In the genomic region with DNA sequence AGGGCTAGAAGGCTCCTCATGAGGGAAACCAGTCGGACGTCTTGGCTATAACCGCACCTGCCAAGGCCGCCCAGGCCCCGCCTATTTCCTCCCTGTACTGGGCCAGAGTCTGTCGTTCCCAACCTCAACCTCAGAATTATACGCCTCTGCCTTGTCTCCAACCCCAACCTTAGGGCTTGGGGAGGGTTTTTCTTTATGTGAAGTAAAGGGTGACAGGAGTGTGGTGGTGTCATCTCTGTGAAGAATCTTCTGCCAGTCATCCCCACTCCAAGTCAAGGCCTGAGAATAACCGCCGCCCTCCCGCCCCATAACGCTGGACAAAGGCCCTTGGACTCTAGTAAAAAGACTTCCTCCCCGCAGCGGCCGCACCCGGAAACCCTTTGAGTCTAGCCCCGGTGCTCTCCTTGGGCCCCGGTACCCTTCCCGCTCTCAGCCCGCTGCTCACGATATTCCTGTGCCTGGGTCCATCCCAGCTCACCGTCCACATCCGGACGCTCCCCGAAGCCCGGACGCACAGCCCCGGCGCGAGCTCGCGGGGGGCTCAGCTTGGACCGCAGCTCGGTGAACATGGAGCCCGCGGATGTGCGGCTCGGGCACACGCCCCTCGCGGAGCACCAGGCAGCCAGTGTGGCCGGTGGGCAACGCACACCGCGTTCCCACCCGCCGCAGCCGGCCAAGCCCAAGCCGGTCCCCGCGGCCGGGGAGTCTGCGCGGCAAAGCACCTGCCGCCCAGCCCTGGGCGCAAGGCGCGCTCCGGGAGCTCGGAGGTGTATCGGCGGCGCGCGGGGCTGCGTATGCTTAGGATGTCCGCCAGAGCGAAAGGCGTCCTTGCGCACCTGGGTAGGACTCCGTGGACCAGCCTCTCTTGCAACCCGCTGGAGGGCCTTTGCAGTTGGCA, we compare ENCODE assay signal across 8 mouse cellular contexts. TPM values are rescaled to one million over a fixed set of nuclear protein-coding genes. Genes with fewer than 3 reads are reported as not detected.
A peak's percentile ranks its signal among the peaks of the same experiment; 100 is the strongest.
DNase-seq lines count a peak whose midpoint lies in the region; ATAC-seq and TF ChIP-seq lines count a peak whose summit lies in the region.

Gene Samd10 (minus strand): TSS at position 759 of the 898 bp plus-strand sequence.

- peak within 1 kb of the TSS; percentile 14 for H3K27ac ChIP-seq in ES-Bruce4 (ENCODE audit: insufficient read depth, low read length)
- H3K27ac ChIP-seq in embryonic facial prominence, embryonic 14.5 days (replicated peaks; ENCODE audit: low read depth, low read length) = peak within 1 kb of the TSS; percentile 70
- H3K27ac ChIP-seq in hindbrain, embryonic 12.5 days = peak within 1 kb of the TSS; percentile 94
- peak within 1 kb of the TSS; percentile 86 for H3K27ac ChIP-seq in lung, postnatal 0 days (ENCODE audit: low read length)
- peak within 1 kb of the TSS; percentile 72 for H3K27ac ChIP-seq in olfactory bulb, adult 2 months (ENCODE audit: insufficient read depth, low read depth, low read length)

- H3K9me3 ChIP-seq in ES-Bruce4 (replicated peaks; ENCODE audit: control insufficient read depth, insufficient read depth, low read length, poor library complexity, severe bottlenecking) = no peaks in the 10 kb centered on the region
- H3K9me3 ChIP-seq in embryonic facial prominence, embryonic 14.5 days (ENCODE audit: control insufficient read depth, low read length) = no peaks in the 10 kb centered on the region
- H3K9me3 ChIP-seq in hindbrain, embryonic 12.5 days (replicated peaks) = no peaks in the 10 kb centered on the region
- no peaks in the 10 kb centered on the region for H3K9me3 ChIP-seq in lung, postnatal 0 days (ENCODE audit: low read length)

- H3K4me3 ChIP-seq in ES-Bruce4 (ENCODE audit: low read depth, low read length) = peak within 1 kb of the TSS; percentile 79
- peak within 1 kb of the TSS; percentile 56 for H3K4me3 ChIP-seq in embryonic facial prominence, embryonic 14.5 days (ENCODE audit: low read depth, low read length)
- H3K4me3 ChIP-seq in hindbrain, embryonic 12.5 days = peak within 1 kb of the TSS; percentile 66
- peak within 1 kb of the TSS; percentile 63 for H3K4me3 ChIP-seq in lung, postnatal 0 days (ENCODE audit: low read depth, low read length)
- peak within 1 kb of the TSS; percentile 85 for H3K4me3 ChIP-seq in olfactory bulb, adult 2 months (ENCODE audit: insufficient read depth, low read depth, low read length)

- no peaks in the 10 kb centered on the region for H3K4me1 ChIP-seq in ES-Bruce4 (ENCODE audit: control insufficient read depth, insufficient read depth, low read length)
- peaks cover 9% of the 10 kb centered on the region for H3K4me1 ChIP-seq in embryonic facial prominence, embryonic 14.5 days (ENCODE audit: control insufficient read depth, insufficient read depth, low read length)
- peaks cover 34% of the 10 kb centered on the region for H3K4me1 ChIP-seq in hindbrain, embryonic 12.5 days
- peaks cover 10% of the 10 kb centered on the region; the same call in 1 of the 2 replicates for H3K4me1 ChIP-seq in lung, postnatal 0 days (ENCODE audit: insufficient read depth, low read depth, low read length)
- peaks cover 24% of the 10 kb centered on the region for H3K4me1 ChIP-seq in olfactory bulb, adult 2 months (ENCODE audit: control insufficient read depth, insufficient read depth, low read length)

- no peak for TF ChIP-seq CTCF in ES-Bruce4 (IDR thresholded peaks at IDR 0.05; ENCODE audit: low read depth, low read length)
- peak; percentile 35 for TF ChIP-seq CTCF in lung, postnatal 0 days (IDR thresholded peaks at IDR 0.05)
- TF ChIP-seq CTCF in olfactory bulb, adult 2 months (IDR thresholded peaks at IDR 0.05; ENCODE audit: insufficient read depth, low read depth, low read length) = peak; percentile 26; the same call in 1 of the 2 replicates

- WGBS in embryonic facial prominence, embryonic 14.5 days = 4% methylated on average over 62 of the region's 71 CpGs
- 2% methylated on average over 64 of the region's 71 CpGs for WGBS in hindbrain, embryonic 12.5 days
- 3% methylated on average over 68 of the region's 71 CpGs for WGBS in lung, postnatal 0 days
- WGBS in olfactory bulb, adult 2 months = 2% methylated on average over 71 of the region's 71 CpGs

- no peaks in the 10 kb centered on the region for H3K27me3 ChIP-seq in ES-Bruce4 (ENCODE audit: control insufficient read depth, insufficient read depth, low read length, poor library complexity, severe bottlenecking)
- H3K27me3 ChIP-seq in embryonic facial prominence, embryonic 14.5 days (replicated peaks; ENCODE audit: control insufficient read depth, insufficient read depth, low read length) = peaks cover 26% of the 10 kb centered on the region
- no peaks in the 10 kb centered on the region for H3K27me3 ChIP-seq in hindbrain, embryonic 12.5 days
- H3K27me3 ChIP-seq in lung, postnatal 0 days (replicated peaks; ENCODE audit: insufficient read depth, low read length) = no peaks in the 10 kb centered on the region

- H3K36me3 ChIP-seq in ES-Bruce4 (ENCODE audit: control insufficient read depth, insufficient read depth, low read length, poor library complexity, severe bottlenecking) = no peaks in the 10 kb centered on the region
- no peaks in the 10 kb centered on the region for H3K36me3 ChIP-seq in embryonic facial prominence, embryonic 14.5 days (ENCODE audit: control insufficient read depth, insufficient read depth, low read length)
- H3K36me3 ChIP-seq in hindbrain, embryonic 12.5 days = peaks cover 10% of the 10 kb centered on the region
- no peaks in the 10 kb centered on the region for H3K36me3 ChIP-seq in lung, postnatal 0 days (ENCODE audit: insufficient read depth, low read length)

- TF ChIP-seq EP300 in ES-Bruce4 (IDR thresholded peaks at IDR 0.05; ENCODE audit: insufficient read depth, low read depth, low read length) = no peak
- TF ChIP-seq EP300 in lung, postnatal 0 days (IDR thresholded peaks at IDR 0.05) = no peak

- H3K4me2 ChIP-seq in embryonic facial prominence, embryonic 14.5 days (ENCODE audit: low read depth, low read length) = peak within 1 kb of the TSS; percentile 88
- H3K4me2 ChIP-seq in hindbrain, embryonic 12.5 days (replicated peaks) = peak within 1 kb of the TSS; percentile 63
- H3K4me2 ChIP-seq in lung, postnatal 0 days (replicated peaks; ENCODE audit: low read depth, low read length) = peak within 1 kb of the TSS; percentile 94

- TF ChIP-seq POLR2A in ES-Bruce4 (IDR thresholded peaks at IDR 0.05; ENCODE audit: insufficient read depth, low read length) = peak; percentile 27
- peak; percentile 46; the same call in 1 of the 2 replicates for TF ChIP-seq POLR2A in olfactory bulb, adult 2 months (IDR thresholded peaks at IDR 0.05; ENCODE audit: insufficient read depth, low read depth, low read length)

- DNase-seq in adrenal gland, postnatal 14 days = peak; percentile 76
- peak; percentile 72 for DNase-seq in embryonic facial prominence, embryonic 14.5 days (ENCODE audit: low spot score)
- peak; percentile 49 to 70 for DNase-seq in layer of hippocampus, postnatal 10 days (ENCODE audit: low spot score in 2 of 2)
- DNase-seq in lung, postnatal 0 days (ENCODE audit: low spot score) = peak; percentile 83
- peak; percentile 58 for DNase-seq in urinary bladder, postnatal 25 days (ENCODE audit: low spot score)

- peak within 1 kb of the TSS; percentile 93 for H3K9ac ChIP-seq in ES-Bruce4 (ENCODE audit: low read depth, poor library complexity, severe bottlenecking)
- peak within 1 kb of the TSS; percentile 74 for H3K9ac ChIP-seq in embryonic facial prominence, embryonic 14.5 days (ENCODE audit: low read depth, low read length)
- H3K9ac ChIP-seq in hindbrain, embryonic 12.5 days = peak within 1 kb of the TSS; percentile 87
- H3K9ac ChIP-seq in lung, postnatal 0 days (replicated peaks; ENCODE audit: low read depth) = peak within 1 kb of the TSS; percentile 65

- peak; percentile 41 for ATAC-seq in embryonic facial prominence, embryonic 14.5 days (ENCODE audit: low read depth)
- peak; percentile 32 for ATAC-seq in hindbrain, embryonic 12.5 days (ENCODE audit: low FRiP score)
- peak; percentile 42 for ATAC-seq in lung, postnatal 0 days

RNA-seq across cellular contexts. Expression of gene Samd10, which starts in this region (rescaled TPM):
- polyA plus RNA-seq in ES-Bruce4 (2011; ENCODE audit: insufficient read depth, insufficient read length, low read depth, missing spikeins) = 12.5 and 14.7 TPM in 2 replicates
- 8.5 and 11.8 TPM in 2 replicates for total RNA-seq in adrenal gland, postnatal 14 days (2021)
- 13.1 and 13.2 TPM in 2 replicates for polyA plus RNA-seq in embryonic facial prominence, embryonic 14.5 days (2014; fragmentation: Nextera tagmentation; extraction: Ambion mirVana)
- 97.4 and 101 TPM in 2 replicates for polyA plus RNA-seq in hindbrain, embryonic 12.5 days (2016; fragmentation: Nextera tagmentation; extraction: Ambion mirVana)
- 10 to 100 TPM; 20.9 to 21.7 TPM for total RNA-seq in layer of hippocampus, postnatal 10 days (2021)
- 20.8 and 21.3 TPM in 2 replicates for polyA plus RNA-seq in lung, postnatal 0 days (2015; fragmentation: Nextera tagmentation; extraction: Ambion mirVana)
- polyA plus RNA-seq in olfactory bulb, adult 2 months (2012; ENCODE audit: insufficient read depth, insufficient read length, low replicate concordance, missing spikeins) = not detected in 2 replicates

Comparison
In these comparisons a context has a peak if more than half of its experiments do, and no peak if none do; other contexts are left out.
1. Peak in every context shown above with its lines: DNase-seq, ATAC-seq, H3K4me3 ChIP-seq and H3K27ac ChIP-seq.
2. H3K27ac ChIP-seq: peak in every context shown above with its lines; median percentile 94 in hindbrain, embryonic 12.5 days; 86 in lung, postnatal 0 days; 72 in olfactory bulb, adult 2 months; 70 in embryonic facial prominence, embryonic 14.5 days; 14 in ES-Bruce4.